Mouse (Mus musculus) liver, adult 2 months (tissue): Measurements from ENCODE around the gene Clmn. TPM values are rescaled to one million over a fixed set of nuclear protein-coding genes. Genes with fewer than 3 reads are reported as not detected.

Source experiments
- DNase-seq: peaks from one replicate; pipeline ENCODE4 v3.0.0-alpha.2; 2011; ENCODE audit warnings: low read depth, low spot score; ENCODE audit errors: extremely low read depth
- H3K27ac ChIP-seq: fragments of 200-500 bp; replicated peaks from 2 replicates; pipeline ENCODE4 v1.5.1; 2012; ENCODE audit warnings: low read depth, mild to moderate bottlenecking, control low read depth, inconsistent platforms, low read length; ENCODE audit not compliant: insufficient read depth
- H3K27me3 ChIP-seq: fragments of 200-500 bp; 2 replicates; pipeline ENCODE4 v1.6.1; 2012; ENCODE audit warnings: mild to moderate bottlenecking, moderate library complexity, low read length, inconsistent platforms; ENCODE audit not compliant: control insufficient read depth, insufficient read depth
- H3K36me3 ChIP-seq: fragments of 200-500 bp; 2 replicates; pipeline ENCODE4 v1.6.1; 2012; ENCODE audit warnings: low read length, inconsistent platforms; ENCODE audit not compliant: control insufficient read depth, insufficient read depth
- H3K4me1 ChIP-seq: fragments of 200-500 bp; 2 replicates; pipeline ENCODE4 v1.6.1; 2011; ENCODE audit warnings: low read length; ENCODE audit not compliant: control insufficient read depth, insufficient read depth
- H3K4me3 ChIP-seq: fragments of 200-500 bp; 2 replicates; pipeline ENCODE4 v1.5.1; 2011; ENCODE audit warnings: low read depth, mild to moderate bottlenecking, control low read depth, low read length, moderate library complexity; ENCODE audit not compliant: insufficient read depth
- H3K79me2 ChIP-seq: fragments of 200-500 bp; 2 replicates; pipeline ENCODE4 v1.6.1; 2012; ENCODE audit warnings: inconsistent platforms, mild to moderate bottlenecking, low read length, moderate library complexity; ENCODE audit not compliant: control insufficient read depth, insufficient read depth
- H3K9ac ChIP-seq: fragments of 200-500 bp; 2 replicates; pipeline ENCODE4 v1.6.1; 2012; ENCODE audit warnings: low read depth, mild to moderate bottlenecking, control low read depth, inconsistent platforms, low read length
- CTCF ChIP-seq: fragments of 200-500 bp; IDR thresholded peaks from 2 replicates; pipeline ENCODE4 v1.5.1; 2011; ENCODE audit warnings: low read depth, low read length, control low read depth
- POLR2A ChIP-seq: fragments of 200-500 bp; IDR thresholded peaks from 2 replicates; pipeline ENCODE4 v1.6.1; 2011; ENCODE audit warnings: low read length, control low read depth; ENCODE audit not compliant: insufficient read depth; ENCODE audit errors: extremely low read depth
- WGBS: fragments of 180-500 bp; shearing (Covaris S2); methylation state at CpG from one replicate; pipeline ENCODE4 v1.1.7; 2018; 5-methylcytosine and 5-hydroxymethylcytosine counted together
- polyA plus RNA-seq: library from polyadenylated mRNA; depleted of rRNA; stranded (reverse); fragments of >200 nt; gene quantifications from 2 replicates; pipeline ENCODE4 v1.2.3, GENCODE M21; 2012
- total RNA-seq: library from RNA; depleted of rRNA; stranded (reverse); fragments of >200 nt; gene quantifications from 2 replicates; pipeline ENCODE4 v1.2.3, GENCODE M21; 2014

The Clmn gene
- total and polyA plus RNA-seq, 2 experiments: 13.7 to 20.4 TPM

- Histone ChIP-seq H3K4me1 (peaks cover 73% of the 10 kb centered on the region), H3K27ac (peak overlapping the region; percentile 84), H3K79me2 (peaks cover 49% of the 10 kb centered on the region), H3K4me3 (no peak overlapping the region), H3K27me3 (no peaks in the 10 kb centered on the region), H3K36me3 (no peaks in the 10 kb centered on the region), H3K9ac (peak overlapping the region; percentile 21; the same call in 1 of the 2 replicates)
- DNase-seq: peak; percentile 84
- 35% methylated on average over 2 of the region's 2 CpGs for WGBS
- no peak for TF ChIP-seq CTCF
Measured at GRCm38 (mm10) chr12:104854826-104855225, 10.1 kb downstream of the Clmn start.

DNA sequence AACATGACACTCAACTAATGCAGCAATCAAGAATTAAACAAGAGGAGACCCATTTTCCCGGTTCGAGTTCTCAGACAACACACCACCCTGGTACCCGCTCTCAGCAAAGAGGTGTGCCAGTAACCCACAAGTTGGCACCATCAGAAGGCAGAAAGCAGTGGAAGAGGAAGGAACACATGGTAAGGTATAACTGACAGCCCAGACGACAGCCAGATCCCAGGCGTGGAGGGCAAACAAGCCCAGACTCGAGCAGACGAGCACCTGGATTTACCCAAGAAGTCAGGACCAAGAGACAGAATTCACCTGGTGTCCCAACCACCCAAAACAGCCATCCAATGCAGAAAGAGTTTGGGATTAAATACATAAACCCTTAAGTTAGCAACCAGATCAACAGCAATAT lies 11.5 kb downstream of the Clmn start:
- no peaks in the 10 kb centered on the region for H3K27me3 ChIP-seq
- WGBS: 69% methylated on average over 7 of the region's 7 CpGs
- H3K79me2 ChIP-seq: peaks cover 63% of the 10 kb centered on the region
- peaks cover 78% of the 10 kb centered on the region for H3K4me1 ChIP-seq
- no peak for DNase-seq
- H3K9ac ChIP-seq: peak overlapping the region; percentile 23; the same call in 1 of the 2 replicates
- no peak overlapping the region for H3K4me3 ChIP-seq
- H3K27ac ChIP-seq: peak overlapping the region; percentile 84
- TF ChIP-seq CTCF (no peak), POLR2A (no peak)
- no peaks in the 10 kb centered on the region for H3K36me3 ChIP-seq

GRCm38 (mm10) chr12:104851711-104852508 lies 13.0 kb downstream of the Clmn start:
- H3K36me3 ChIP-seq: no peaks in the 10 kb centered on the region
- H3K79me2 ChIP-seq: peaks cover 56% of the 10 kb centered on the region
- peaks cover 73% of the 10 kb centered on the region for H3K4me1 ChIP-seq
- no peaks in the 10 kb centered on the region for H3K27me3 ChIP-seq
- TF ChIP-seq POLR2A (0 out of 2 replicates have a peak, but pooled peaks have one; percentile 52), CTCF (no peak)
- DNase-seq: peak; percentile 90
- no peak overlapping the region; the same call in 1 of the 2 replicates for H3K4me3 ChIP-seq
- 10% methylated on average over 16 of the region's 16 CpGs for WGBS
- H3K27ac ChIP-seq: peak overlapping the region; percentile 97
- peak overlapping the region; percentile 74 for H3K9ac ChIP-seq

DNA sequence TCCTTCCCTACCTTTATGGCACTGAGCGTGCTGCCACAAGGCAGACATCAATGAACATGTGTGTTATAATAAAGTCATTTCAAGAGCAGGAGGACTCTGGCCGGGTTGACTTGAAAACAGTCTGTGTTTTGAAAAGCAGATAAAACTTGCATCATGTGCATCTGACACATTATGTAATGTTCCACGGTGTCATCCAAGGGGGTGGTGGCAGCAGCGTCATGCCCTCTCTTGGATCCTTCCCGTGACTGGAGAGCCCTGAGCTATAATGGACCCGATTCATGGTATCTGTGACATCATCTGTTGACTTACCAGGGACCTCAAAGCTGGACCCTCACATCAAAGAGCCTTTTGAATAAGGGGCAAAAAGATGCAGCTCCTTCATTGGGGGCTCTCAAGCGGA lies 14.8 kb downstream of the Clmn start:
- no peak overlapping the region for H3K4me3 ChIP-seq
- peak overlapping the region; percentile 66 for H3K9ac ChIP-seq
- H3K27ac ChIP-seq: peak overlapping the region; percentile 99
- peaks cover 69% of the 10 kb centered on the region for H3K4me1 ChIP-seq
- 27% methylated on average over 7 of the region's 7 CpGs for WGBS
- TF ChIP-seq POLR2A (no peak), CTCF (no peak)
- H3K27me3 ChIP-seq: no peaks in the 10 kb centered on the region
- peak; percentile 96 for DNase-seq
- no peaks in the 10 kb centered on the region for H3K36me3 ChIP-seq
- peaks cover 51% of the 10 kb centered on the region for H3K79me2 ChIP-seq

GRCm38 (mm10) chr12:104848667-104849066 lies 16.2 kb downstream of the Clmn start:
- Histone ChIP-seq H3K27ac (peak overlapping the region; percentile 99), H3K4me3 (no peak overlapping the region), H3K27me3 (no peaks in the 10 kb centered on the region), H3K79me2 (peaks cover 51% of the 10 kb centered on the region), H3K9ac (no peak overlapping the region), H3K4me1 (peaks cover 63% of the 10 kb centered on the region), H3K36me3 (no peaks in the 10 kb centered on the region)
- DNase-seq: no peak
- 88% methylated on average over 9 of the region's 9 CpGs for WGBS
- TF ChIP-seq POLR2A (no peak), CTCF (no peak)

DNA sequence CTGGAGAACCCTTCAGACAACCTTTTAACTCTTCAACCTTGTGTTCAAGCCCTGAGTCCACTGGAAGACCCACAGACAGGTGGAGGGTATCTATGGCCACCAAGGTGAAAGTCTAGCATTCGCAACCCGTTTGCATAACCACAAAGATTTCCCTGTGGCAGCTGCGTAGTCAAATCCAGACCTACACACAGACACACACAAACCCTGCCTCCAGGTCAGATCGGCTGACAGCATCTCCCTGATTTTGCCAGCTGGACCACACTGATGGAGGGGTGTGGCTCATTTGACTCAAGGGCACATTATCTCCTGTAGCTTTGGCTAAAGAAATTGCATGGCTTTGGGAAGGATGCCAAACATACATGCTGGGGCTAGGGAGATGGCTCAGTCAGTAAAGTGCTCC lies 17.6 kb downstream of the Clmn start:
- WGBS: 29% methylated on average over 4 of the region's 4 CpGs
- no peak for TF ChIP-seq CTCF
- TF ChIP-seq POLR2A: no peak
- H3K79me2 ChIP-seq: peaks cover 56% of the 10 kb centered on the region

More for the DNA sequence above, 17.6 kb downstream of the Clmn start:
- Histone ChIP-seq H3K4me3 (no peak overlapping the region), H3K4me1 (peaks cover 59% of the 10 kb centered on the region), H3K9ac (peak overlapping the region; percentile 5), H3K36me3 (no peaks in the 10 kb centered on the region), H3K27me3 (no peaks in the 10 kb centered on the region), H3K27ac (peak overlapping the region; percentile 95)
- DNase-seq: peak; percentile 83
